Mouse (Mus musculus) midbrain, postnatal 0 days (tissue): Measurements from ENCODE around the gene Lcn2. TPM values are rescaled to one million over a fixed set of nuclear protein-coding genes. Genes with fewer than 3 reads are reported as not detected.

Source experiments
- ATAC-seq: fragments of 200-750 bp; cut with Nextera tagmentation; 2 replicates; pipeline ENCODE4 v1.8.0; 2017; ENCODE audit warnings: moderate number of reproducible peaks, mild to moderate bottlenecking, moderate TSS enrichment, moderate library complexity; ENCODE audit not compliant: low FRiP score
- DNase-seq: peaks from one replicate; pipeline ENCODE4 v3.0.0-alpha.2; 2015; ENCODE audit warnings: low spot score
- H3K27ac ChIP-seq: fragments of 300-500 bp; sonication (generic); 2 replicates; pipeline ENCODE4 v1.5.1; 2014; ENCODE audit warnings: low read depth, mild to moderate bottlenecking, low read length, mixed read lengths
- H3K27me3 ChIP-seq: fragments of 300-500 bp; sonication (generic); 2 replicates; pipeline ENCODE4 v1.6.1; 2014; ENCODE audit warnings: low read length, control low read depth, mixed read lengths; ENCODE audit not compliant: insufficient read depth
- H3K36me3 ChIP-seq: fragments of 300-500 bp; sonication (generic); 2 replicates; pipeline ENCODE4 v1.6.1; 2014; ENCODE audit warnings: low read length, control low read depth, mixed read lengths; ENCODE audit not compliant: insufficient read depth
- H3K4me1 ChIP-seq: fragments of 300-500 bp; sonication (generic); 2 replicates; pipeline ENCODE4 v1.6.1; 2014; ENCODE audit warnings: mild to moderate bottlenecking, control low read depth, antibody characterized with exemption, low read length, mixed read lengths; ENCODE audit not compliant: insufficient read depth
- H3K4me2 ChIP-seq: fragments of 300-500 bp; sonication (generic); 2 replicates; pipeline ENCODE4 v1.6.1; 2014; ENCODE audit warnings: low read depth, mild to moderate bottlenecking, low read length, mixed read lengths; ENCODE audit not compliant: poor library complexity, severe bottlenecking
- H3K4me3 ChIP-seq: fragments of 300-500 bp; sonication (generic); 2 replicates; pipeline ENCODE4 v1.5.1; 2014; ENCODE audit warnings: low read depth, mild to moderate bottlenecking, low read length, moderate library complexity
- H3K9ac ChIP-seq: fragments of 300-500 bp; sonication (generic); replicated peaks from 2 replicates; pipeline ENCODE4 v1.6.1; 2014; ENCODE audit warnings: mild to moderate bottlenecking, low read length, moderate library complexity, mixed read lengths; ENCODE audit not compliant: poor library complexity, severe bottlenecking
- H3K9me3 ChIP-seq: fragments of 300-500 bp; sonication (generic); 2 replicates; pipeline ENCODE4 v1.6.1; 2016; ENCODE audit warnings: low read length, control low read depth
- CTCF ChIP-seq: IDR thresholded peaks from 2 replicates; pipeline ENCODE4 v1.5.1; 2016; ENCODE audit warnings: antibody characterized with exemption, mild to moderate bottlenecking
- WGBS: fragments of 180-500 bp; shearing (Covaris S2); extraction: QIAGEN DNeasy Blood & Tissue Kit; methylation state at CpG from one replicate; pipeline ENCODE4 v1.1.7; 2014; 5-methylcytosine and 5-hydroxymethylcytosine counted together
- polyA plus RNA-seq: library from polyadenylated mRNA; unstranded; fragments of >200 nt; fragmentation: Nextera tagmentation; extraction: Ambion mirVana; gene quantifications from 2 replicates; pipeline ENCODE4 v1.2.1, GENCODE M21; 2015
- total RNA-seq: library from RNA; depleted of rRNA; stranded (reverse); fragments of >200 nt; gene quantifications from 2 replicates; pipeline ENCODE4 v1.2.3, GENCODE M21; 2014

Gene Lcn2
- total and polyA plus RNA-seq, 2 experiments from 2014 or later = 0.35 TPM; not detected in 1

- Histone ChIP-seq H3K9ac (no peak overlapping the region), H3K4me3 (no peak overlapping the region), H3K27me3 (no peaks in the 10 kb centered on the region), H3K27ac (no peak overlapping the region), H3K4me2 (no peak overlapping the region), H3K4me1 (no peaks in the 10 kb centered on the region), H3K36me3 (peaks cover 74% of the 10 kb centered on the region), H3K9me3 (no peaks in the 10 kb centered on the region)
- ATAC-seq (no peak), DNase-seq (no peak)
- WGBS = 89% methylated on average over 2 of the region's 2 CpGs
- no peak for TF ChIP-seq CTCF
Measured at GRCm38 (mm10) chr2:32416556-32416955, 28.5 kb upstream of the Lcn2 start.

GRCm38 (mm10) chr2:32415801-32416200 lies 27.7 kb upstream of the Lcn2 start:
- ATAC-seq = no peak
- 98% methylated on average over 12 of the region's 12 CpGs for WGBS
- no peak overlapping the region for H3K4me3 ChIP-seq
- H3K4me1 ChIP-seq = no peaks in the 10 kb centered on the region
- peaks cover 67% of the 10 kb centered on the region for H3K36me3 ChIP-seq
- no peak for TF ChIP-seq CTCF
- H3K27ac ChIP-seq = no peak overlapping the region
- no peaks in the 10 kb centered on the region for H3K9me3 ChIP-seq
- no peaks in the 10 kb centered on the region for H3K27me3 ChIP-seq
- no peak overlapping the region for H3K9ac ChIP-seq
- no peak overlapping the region for H3K4me2 ChIP-seq
- DNase-seq = no peak

DNA sequence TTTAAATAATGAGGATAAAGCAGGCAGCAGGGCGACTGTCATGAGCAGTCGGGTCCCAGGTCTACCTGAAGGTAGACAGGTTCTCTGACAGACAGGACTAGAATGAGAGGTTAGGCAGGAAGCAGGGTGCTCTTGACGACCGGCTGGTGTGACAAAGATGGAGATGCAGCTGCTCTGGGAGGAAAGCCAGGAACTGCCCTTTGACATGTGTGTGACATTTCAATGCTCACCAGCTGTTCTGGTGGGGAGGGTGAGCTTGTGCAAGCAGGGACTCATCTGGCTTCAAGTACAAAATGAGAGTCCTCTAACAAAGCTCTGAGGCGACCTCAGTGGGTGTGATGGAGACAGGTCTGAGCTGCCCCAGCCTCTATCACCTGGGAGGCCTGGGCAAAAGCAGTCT lies 25.9 kb upstream of the Lcn2 start:
- no peak for TF ChIP-seq CTCF
- no peak overlapping the region for H3K4me3 ChIP-seq
- peaks cover 50% of the 10 kb centered on the region for H3K36me3 ChIP-seq
- WGBS = 71% methylated on average over 5 of the region's 5 CpGs
- no peak overlapping the region for H3K27ac ChIP-seq
- H3K9me3 ChIP-seq = no peaks in the 10 kb centered on the region
- H3K27me3 ChIP-seq = no peaks in the 10 kb centered on the region
- DNase-seq = no peak
- no peaks in the 10 kb centered on the region for H3K4me1 ChIP-seq
- ATAC-seq = no peak
- no peak overlapping the region for H3K9ac ChIP-seq
- H3K4me2 ChIP-seq = no peak overlapping the region

DNA sequence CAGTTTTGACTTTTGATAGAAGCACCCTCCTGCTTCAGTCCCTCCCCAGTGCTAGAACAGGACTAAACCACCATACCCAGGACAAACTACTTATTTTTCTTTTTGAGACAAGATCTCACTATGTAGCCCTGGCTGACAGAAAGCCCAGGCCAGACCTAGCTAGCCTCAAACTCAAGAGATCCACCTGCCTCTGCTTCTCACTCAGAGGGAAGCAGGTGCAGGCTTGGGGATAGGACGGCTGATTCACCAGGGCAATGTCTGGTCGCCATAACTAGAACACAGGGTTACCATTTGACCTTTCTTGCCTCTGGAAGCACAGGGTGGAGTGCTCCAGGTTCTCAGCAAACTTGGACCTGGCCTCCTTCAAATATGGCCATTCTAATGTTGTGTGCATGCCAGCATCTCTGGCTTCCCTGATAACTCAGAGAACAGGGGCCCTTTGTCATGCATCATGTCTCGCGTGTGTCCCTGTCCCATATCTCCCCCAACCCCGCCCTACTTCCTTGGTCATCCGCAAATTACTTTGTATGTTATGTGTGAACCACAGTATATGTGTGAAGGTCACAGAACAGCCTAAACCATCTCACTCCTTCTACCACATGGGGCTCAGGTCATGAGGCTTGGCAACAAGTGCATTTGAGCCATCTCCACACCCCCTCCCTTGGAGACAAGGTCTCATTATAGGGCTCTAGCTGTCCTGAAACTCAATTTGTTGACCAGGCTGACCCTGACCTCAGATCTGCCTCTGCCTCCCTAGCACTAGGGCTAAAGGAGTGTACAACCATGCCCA lies 24.9 kb upstream of the Lcn2 start:
- Histone ChIP-seq H3K4me1 (no peaks in the 10 kb centered on the region), H3K36me3 (peaks cover 41% of the 10 kb centered on the region), H3K27ac (no peak overlapping the region), H3K9me3 (no peaks in the 10 kb centered on the region), H3K4me2 (no peak overlapping the region), H3K4me3 (no peak overlapping the region), H3K9ac (no peak overlapping the region), H3K27me3 (no peaks in the 10 kb centered on the region)
- TF ChIP-seq CTCF = no peak
- WGBS = 93% methylated on average over 6 of the region's 6 CpGs
- no peak for DNase-seq
- ATAC-seq = no peak

DNA sequence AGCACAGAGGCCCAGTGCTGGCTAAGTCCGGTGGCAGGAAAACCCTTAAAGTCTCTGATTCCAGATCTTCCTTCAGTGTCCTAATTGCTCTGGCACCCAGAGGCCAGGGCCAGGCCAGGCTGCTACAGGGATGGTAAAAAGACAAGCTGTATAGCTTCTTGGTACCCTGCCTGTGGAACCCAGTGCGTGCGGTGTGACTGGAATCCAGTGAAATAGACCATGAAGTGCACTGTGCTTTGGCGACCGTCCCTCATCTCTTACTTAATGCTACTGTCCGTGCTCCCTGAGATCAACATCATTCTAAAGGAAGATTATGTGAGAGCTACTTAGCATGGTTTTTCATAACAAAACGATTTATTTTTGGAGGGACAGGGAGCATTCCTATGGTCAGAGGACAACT lies 23.4 kb upstream of the Lcn2 start:
- Histone ChIP-seq H3K4me1 (no peaks in the 10 kb centered on the region), H3K27ac (no peak overlapping the region), H3K9ac (no peak overlapping the region), H3K27me3 (no peaks in the 10 kb centered on the region), H3K4me3 (no peak overlapping the region), H3K9me3 (no peaks in the 10 kb centered on the region), H3K36me3 (peaks cover 25% of the 10 kb centered on the region), H3K4me2 (no peak overlapping the region)
- no peak for TF ChIP-seq CTCF
- DNase-seq = no peak
- ATAC-seq = no peak
- 82% methylated on average over 7 of the region's 7 CpGs for WGBS
